Mouse (Mus musculus) cerebellum, postnatal 14 days (tissue): ENCODE data around the gene Lrrc8e.

Source experiments
- DNase-seq, 2 experiments: peaks; one replicate each; pipeline ENCODE4 v3.0.0; 2021; ENCODE audit warnings: mixed read lengths in 2 of 2

Lrrc8e gene

GRCm38 (mm10) chr8:4258233-4258632 is 31.6 kb downstream of the Lrrc8e start:
- DNase-seq = peak; percentile 85 to 90

- peak; percentile 64 to 79 for DNase-seq
These were observed 32.1 kb downstream of the Lrrc8e start for GRCm38 (mm10) chr8:4258678-4259077.

GRCm38 (mm10) chr8:4259125-4259804 is 32.6 kb downstream of the Lrrc8e start, which contains the start of gene Ctxn1:
Gene Ctxn1, minus strand, starts transcription at chr8:4259274.
- DNase-seq = peak; percentile 90 to 93

- no peak for DNase-seq
These were observed 33.2 kb downstream of the Lrrc8e start for GRCm38 (mm10) chr8:4259805-4260170.

- no peak for DNase-seq
These were observed 36.6 kb downstream of the Lrrc8e start for GRCm38 (mm10) chr8:4263105-4263791.

- DNase-seq = no peak
These were observed 38.7 kb downstream of the Lrrc8e start for GRCm38 (mm10) chr8:4265160-4265914.

- DNase-seq = peak in 1 of 2 experiments; percentile 61
These were observed 41.0 kb downstream of the Lrrc8e start for GRCm38 (mm10) chr8:4267627-4268026.

- DNase-seq = no peak
These were observed 43.0 kb downstream of the Lrrc8e start for GRCm38 (mm10) chr8:4269609-4270008.

GRCm38 (mm10) chr8:4275275-4276110 is 48.9 kb downstream of the Lrrc8e start, which contains the start of gene Timm44:
Gene Timm44, minus strand, starts transcription at chr8:4275913.
- peak; percentile 98 for DNase-seq

- no peak for DNase-seq
These were observed 49.5 kb downstream of the Lrrc8e start for GRCm38 (mm10) chr8:4276111-4276465.
